ENCODE assay signal across 27 mouse cellular contexts in the genomic region with DNA sequence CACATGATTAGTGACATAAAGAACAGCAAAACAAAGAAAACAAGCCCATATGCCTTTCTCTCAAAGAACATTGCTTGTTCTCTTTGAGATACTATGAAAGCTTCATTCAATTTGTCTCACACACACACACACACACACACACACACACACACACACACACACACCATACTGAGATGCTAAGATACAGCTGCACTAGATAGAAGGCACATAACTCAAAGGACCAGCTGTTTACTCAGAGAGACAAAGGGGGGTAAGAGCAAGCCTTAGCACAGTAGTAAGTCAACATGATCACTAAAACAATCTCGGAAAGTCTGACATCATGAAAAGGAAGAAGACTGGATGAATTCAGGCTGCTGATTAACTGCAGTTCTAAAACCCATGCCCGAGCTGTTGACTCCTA.
"Had no signal": no experiment of that assay in that cellular context is flagged by ENCODE, and none has a peak within 500 bp of the region (broad histone marks: within the 10 kb centered on the region; RNA-seq: fewer than 3 reads in every experiment).

No protein-coding gene starts in this region.

- DNase-seq: cerebellum, adult 9-10 months; cerebellum, adult 9-11 months; cerebellum, postnatal 10 days; cerebellum, postnatal 14 days; cerebellum, postnatal 25 days; cerebellum, postnatal 36 days; embryo, embryonic 11 days; forebrain, postnatal 0 days; gastrocnemius, adult 2 months; gastrocnemius, postnatal 10 days; gastrocnemius, postnatal 14 days; gastrocnemius, postnatal 25 days; gastrocnemius, postnatal 36 days; heart, adult 11 months; heart, adult 18-20 months; heart, adult 2 months had no signal

- H3K4me2 ChIP-seq: embryonic facial prominence, embryonic 12.5 days; embryonic facial prominence, embryonic 13.5 days; embryonic facial prominence, embryonic 15.5 days; forebrain, embryonic 12.5 days; forebrain, embryonic 13.5 days; forebrain, embryonic 15.5 days had no signal

- H3K4me3 ChIP-seq: embryonic facial prominence, embryonic 10.5 days; embryonic facial prominence, embryonic 12.5 days; embryonic facial prominence, embryonic 13.5 days; embryonic facial prominence, embryonic 15.5 days; erythroblast, embryonic 14.5 days; forebrain, embryonic 10.5 days; forebrain, embryonic 12.5 days; forebrain, embryonic 13.5 days; forebrain, embryonic 15.5 days; gastrocnemius, adult 2 months; heart, adult 2 months had no signal

- H3K27me3 ChIP-seq: embryonic facial prominence, embryonic 12.5 days; embryonic facial prominence, embryonic 13.5 days; embryonic facial prominence, embryonic 15.5 days; forebrain, embryonic 12.5 days; forebrain, embryonic 13.5 days; forebrain, embryonic 15.5 days had no signal

- H3K36me3 ChIP-seq: embryonic facial prominence, embryonic 10.5 days; embryonic facial prominence, embryonic 12.5 days; embryonic facial prominence, embryonic 13.5 days; embryonic facial prominence, embryonic 15.5 days; forebrain, embryonic 10.5 days; forebrain, embryonic 12.5 days; forebrain, embryonic 15.5 days had no signal

- ATAC-seq: forebrain, embryonic 13.5 days; forebrain, embryonic 14.5 days; forebrain, embryonic 15.5 days; forebrain, embryonic 16.5 days; forebrain, postnatal 0 days had no signal
